Mouse (Mus musculus) left cerebral cortex, adult 18-20 months (tissue): ENCODE measurements around the gene Cox18. TPM values are rescaled to one million over a fixed set of nuclear protein-coding genes. Genes with fewer than 3 reads are reported as not detected.

Source experiments
- DNase-seq, 2 experiments: peaks; one replicate each; pipeline ENCODE4 v3.0.0; 2021 to 2022; ENCODE audit warnings: low spot score in 2 of 2, mixed read lengths in 1 of 2
- total RNA-seq, 2 experiments: library from RNA; stranded (reverse); gene quantifications; 2 replicates each; pipeline ENCODE4 v1.2.3; 2021

The Cox18 gene
- total RNA-seq, 2 experiments from 2014 or later = 20.8 to 25.4 TPM

GRCm38 (mm10) chr5:90179094-90179493 is 44.7 kb downstream of the Cox18 start:
- no peak for DNase-seq

GRCm38 (mm10) chr5:90178116-90178515 is 45.7 kb downstream of the Cox18 start:
- DNase-seq = no peak

Other genes starting within 250 kb of the Cox18 start
- 100 to 1,000 TPM; 111 to 117 TPM for gene Ankrd17, start 142.6 kb upstream of the Cox18 start, total RNA-seq
- gene Gm9958, start 143.2 kb upstream of the Cox18 start, total RNA-seq = 1 to 10 TPM; 1.7 to 1.8 TPM
- not detected for gene Alb, start 236.9 kb upstream of the Cox18 start, total RNA-seq